Mouse (Mus musculus): ENCODE data around the gene Neu3. TPM values are rescaled to one million over a fixed set of nuclear protein-coding genes. Genes with fewer than 3 reads are reported as not detected.
"Not testable (repeated sequence)": the region's sequence is repeated elsewhere in the genome, so short reads cannot be mapped to it uniquely, and the experiment has no call there.

The Neu3 gene
- total and polyA plus RNA-seq, 3 experiments: 3.1 to 3.5 TPM; not detected in 1

DNA sequence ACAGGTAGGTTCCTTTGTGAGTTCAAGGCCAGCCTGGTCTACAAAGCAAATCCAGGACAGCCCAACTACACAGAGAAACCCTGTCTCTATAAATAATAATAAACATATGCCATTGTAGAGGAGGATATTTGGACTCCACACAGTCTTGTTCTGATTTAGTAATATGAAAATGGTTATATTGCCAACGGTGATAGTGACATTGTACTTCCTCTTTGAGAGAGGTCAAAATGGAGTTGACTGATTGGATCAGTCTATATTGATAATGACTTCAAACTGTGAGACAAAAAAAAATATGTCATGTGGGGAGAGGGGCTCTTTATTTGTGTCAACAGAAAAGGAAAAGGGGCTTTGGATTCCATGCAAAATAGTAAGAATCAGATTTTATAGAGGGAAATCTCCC is 22.9 kb downstream of the Neu3 start:
- Histone ChIP-seq H3K9me3 (replicated peaks; ENCODE audit: insufficient read depth, low read length) (no peaks in the 10 kb centered on the region), H3K27ac (ENCODE audit: control insufficient read depth, low read depth, low read length) (no peak overlapping the region), H3K9ac (ENCODE audit: control insufficient read depth, low read depth, low read length, poor library complexity, severe bottlenecking) (no peak overlapping the region), H3K79me2 (ENCODE audit: control insufficient read depth, insufficient read depth, low read length, poor library complexity) (no peaks in the 10 kb centered on the region), H3K27me3 (ENCODE audit: control insufficient read depth in 1 of 2, insufficient read depth in 2 of 2, low read length in 2 of 2) (no peaks in the 10 kb centered on the region), H3K4me3 (ENCODE audit: control insufficient read depth in 1 of 2, insufficient read depth in 1 of 2, low read depth in 2 of 2, low read length in 2 of 2) (no peak overlapping the region), H3K4me1 (ENCODE audit: control insufficient read depth in 1 of 2, insufficient read depth in 2 of 2, low read length in 2 of 2) (peaks cover 16 to 24% of the 10 kb centered on the region in 2 experiments), H3K36me3 (ENCODE audit: control insufficient read depth in 1 of 2, insufficient read depth in 2 of 2, low read length in 2 of 2) (peaks cover 0 to 26% of the 10 kb centered on the region in 2 experiments; a peak in 2 of 4 replicates)
- peak; percentile 32 for DNase-seq (ENCODE audit: low read depth, low spot score)
- TF ChIP-seq CTCF (IDR thresholded peaks at IDR 0.05 in 2 of 3, conservative IDR thresholded peaks at IDR 0.05 in 1 of 3; ENCODE audit: control insufficient read depth in 1 of 3, insufficient read depth in 1 of 3, low read depth in 2 of 3, low read length in 3 of 3, poor library complexity in 1 of 3, severe bottlenecking in 1 of 3) (no peak), UBTF (IDR thresholded peaks at IDR 0.05; ENCODE audit: borderline replicate concordance, insufficient read depth, low read depth, low read length) (no peak), ZMIZ1 (IDR thresholded peaks at IDR 0.05; ENCODE audit: low read depth, low read length) (no peak), EP300 (IDR thresholded peaks at IDR 0.05; ENCODE audit: low read depth in 1 of 2, low read length in 2 of 2) (peak; percentile 49 to 52; a peak in 3 of 4 replicates), NRF1 (IDR thresholded peaks at IDR 0.05; ENCODE audit: insufficient read depth, low read depth, low read length, poor library complexity, severe bottlenecking) (no peak), ZNF384 (IDR thresholded peaks at IDR 0.05; ENCODE audit: low read depth, low read length) (0 out of 2 replicates have a peak, but pooled peaks have one; percentile 57), POLR2AphosphoS5 (IDR thresholded peaks at IDR 0.05; ENCODE audit: borderline replicate concordance, low read depth, low read length) (no peak), USF1 (IDR thresholded peaks at IDR 0.05; ENCODE audit: low read depth, low read length) (no peak), ZC3H11A (IDR thresholded peaks at IDR 0.05; ENCODE audit: low read depth, low read length) (0 out of 2 replicates have a peak, but pooled peaks have one; percentile 7), MXI1 (IDR thresholded peaks at IDR 0.05; ENCODE audit: low read depth, low read length) (no peak), SIN3A (IDR thresholded peaks at IDR 0.05; ENCODE audit: low read length) (no peak; the same call in 1 of the 2 replicates), RCOR1 (IDR thresholded peaks at IDR 0.05; ENCODE audit: low read depth, low read length) (peak; percentile 60; the same call in 1 of the 2 replicates), GABPA (IDR thresholded peaks at IDR 0.05; ENCODE audit: low read depth, low read length) (no peak), TAL1 (IDR thresholded peaks at IDR 0.05; ENCODE audit: low read length) (no peak), JUND (IDR thresholded peaks at IDR 0.05; ENCODE audit: low read depth, low read length) (no peak), KAT2A (conservative IDR thresholded peaks at IDR 0.05; ENCODE audit: low read depth, low read length) (no peak), MAX (IDR thresholded peaks at IDR 0.05; ENCODE audit: low read length) (no peak), ELF1 (IDR thresholded peaks at IDR 0.05; ENCODE audit: low read depth, low read length) (no peak), GATA1 (IDR thresholded peaks at IDR 0.05; ENCODE audit: low read depth, low read length) (peak; percentile 47; the same call in 1 of the 2 replicates)

DNA sequence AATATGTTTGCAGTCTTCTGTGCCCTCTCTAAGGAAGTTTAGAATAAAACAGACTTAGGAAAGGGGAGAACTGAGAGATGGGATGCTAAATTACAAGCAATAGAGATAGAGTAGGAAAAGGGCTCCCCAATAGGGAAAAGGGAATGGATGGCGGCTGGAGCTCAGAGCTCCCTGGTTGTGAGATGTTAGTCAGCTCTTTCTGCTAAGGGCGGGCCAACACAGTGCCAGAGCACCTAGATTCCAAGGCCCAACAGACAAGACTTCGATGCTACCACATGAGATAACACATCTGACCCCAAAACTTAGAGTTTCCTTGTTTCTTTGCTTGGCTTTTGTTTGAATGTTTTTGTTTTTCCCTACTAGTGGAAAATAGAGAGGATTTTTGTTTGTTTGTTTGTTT is 24.2 kb downstream of the Neu3 start:
- H3K27ac ChIP-seq (ENCODE audit: control insufficient read depth, low read depth, low read length): peak overlapping the region; percentile 69
- not testable (repeated sequence) for H3K79me2 ChIP-seq (ENCODE audit: control insufficient read depth, insufficient read depth, low read length, poor library complexity); DNase-seq (ENCODE audit: low read depth, low spot score); H3K27me3 ChIP-seq (ENCODE audit: control insufficient read depth in 1 of 2, insufficient read depth in 2 of 2, low read length in 2 of 2); H3K9me3 ChIP-seq (replicated peaks; ENCODE audit: insufficient read depth, low read length); H3K9ac ChIP-seq (ENCODE audit: control insufficient read depth, low read depth, low read length, poor library complexity, severe bottlenecking); H3K4me3 ChIP-seq (ENCODE audit: control insufficient read depth in 1 of 2, insufficient read depth in 1 of 2, low read depth in 2 of 2, low read length in 2 of 2)
- peaks cover 0 to 26% of the 10 kb centered on the region in 2 experiments; a peak in 2 of 4 replicates for H3K36me3 ChIP-seq (ENCODE audit: control insufficient read depth in 1 of 2, insufficient read depth in 2 of 2, low read length in 2 of 2)
- H3K4me1 ChIP-seq (ENCODE audit: control insufficient read depth in 1 of 2, insufficient read depth in 2 of 2, low read length in 2 of 2): peaks cover 16 to 28% of the 10 kb centered on the region in 2 experiments
